Mouse (Mus musculus) thymus, adult 2 months (tissue): ENCODE data around the gene Pttg1ip.

Experiments used
- CTCF ChIP-seq: fragments of 200-500 bp; IDR thresholded peaks from 2 replicates; pipeline ENCODE4 v1.5.1; 2012; ENCODE audit warnings: mild to moderate bottlenecking, control low read depth, low read length, moderate library complexity, borderline replicate concordance; ENCODE audit not compliant: control insufficient read depth, poor library complexity, insufficient read depth; ENCODE audit errors: extremely low read depth
- POLR2A ChIP-seq: fragments of 200-500 bp; IDR thresholded peaks from 2 replicates; pipeline ENCODE4 v1.6.1; 2012; ENCODE audit warnings: mild to moderate bottlenecking, low read length, control low read depth, moderate library complexity; ENCODE audit not compliant: control insufficient read depth, poor library complexity, insufficient read depth; ENCODE audit errors: extremely low read depth

DNA sequence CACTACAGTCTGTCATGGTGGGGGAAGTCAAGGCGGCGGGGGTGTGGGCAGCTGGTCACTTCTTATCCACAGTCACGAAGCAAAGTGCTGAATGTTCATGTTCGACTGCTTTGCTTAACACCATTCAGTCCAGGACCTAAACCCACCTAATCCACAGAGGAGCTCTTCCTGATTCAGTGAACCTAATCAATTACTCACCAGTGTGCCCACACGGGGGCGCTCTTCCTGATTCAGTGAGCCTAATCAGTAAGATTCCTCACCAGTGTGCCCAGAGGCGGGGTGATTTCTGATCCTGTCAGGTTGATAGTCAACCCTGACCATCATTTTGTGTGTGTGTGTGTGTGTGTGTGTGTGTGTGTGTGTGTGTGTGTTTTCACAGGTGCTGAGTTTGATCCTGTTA lies 38.3 kb upstream of the Pttg1ip start:
- TF ChIP-seq CTCF (peak; percentile 27; the same call in 1 of the 2 replicates), POLR2A (no peak)
